Comparison of ENCODE assay signal across 22 mouse cellular contexts in the genomic region with DNA sequence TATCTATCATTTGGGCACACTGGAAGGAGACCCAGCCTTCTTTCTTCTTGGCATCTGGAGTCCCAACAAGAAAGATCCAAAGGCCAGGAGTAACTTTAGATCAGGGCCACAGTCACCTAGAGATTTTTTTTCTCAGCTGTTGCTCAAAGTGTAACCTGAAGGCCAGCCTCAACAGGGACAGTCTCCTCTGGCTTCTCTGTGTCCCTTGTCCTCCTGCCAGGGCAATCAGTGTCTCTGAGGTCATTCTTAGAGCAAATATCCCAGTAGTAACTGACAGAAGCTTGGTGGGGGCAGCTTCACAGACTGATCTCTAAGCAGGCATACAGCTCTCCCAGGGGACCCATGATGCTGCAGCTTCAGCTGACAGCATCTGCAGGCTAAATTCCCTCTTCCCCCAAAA.
DNase-seq lines count a peak whose midpoint lies in the region; ATAC-seq and TF ChIP-seq lines count a peak whose summit lies in the region.
"Had no signal": no experiment of that assay in that cellular context is flagged by ENCODE, and none has a peak within 500 bp of the region (broad histone marks: within the 10 kb centered on the region; RNA-seq: fewer than 3 reads in every experiment).

No protein-coding gene starts in this region.

- TF ChIP-seq CTCF in gastrocnemius, adult 2 months (IDR thresholded peaks at IDR 0.05), result no peak

- H3K4me1 ChIP-seq in midbrain, embryonic 14.5 days (ENCODE audit: control insufficient read depth, insufficient read depth, low read length), result 0 out of 2 replicates have a peak, but pooled peaks cover 3% of the 10 kb centered on the region
- no peaks in the 10 kb centered on the region for H3K4me1 ChIP-seq in midbrain, embryonic 10.5 days

- no peak for ATAC-seq in midbrain, embryonic 14.5 days (ENCODE audit: low FRiP score, low TSS enrichment)
- ATAC-seq: activated CD4-positive, CD25-positive, alpha-beta regulatory T cell, adult 4 months; CD4-positive, CD25-positive, alpha-beta regulatory T cell, adult 4 months; Patski had no signal

- no peaks in the 10 kb centered on the region for H3K27me3 ChIP-seq in midbrain, embryonic 14.5 days (ENCODE audit: control insufficient read depth, insufficient read depth, low read length)
- no peaks in the 10 kb centered on the region for H3K27me3 ChIP-seq in midbrain, embryonic 10.5 days (ENCODE audit: low read depth, poor library complexity, severe bottlenecking)
- H3K27me3 ChIP-seq: CH12.LX, Patski had no signal

- intact Hi-C loops in gastrocnemius, adult 2 months (cut with DNase I), result no loop called here
- intact Hi-C loops in gastrocnemius, postnatal 36 days (cut with DNase I), result no loop called here

- H3K36me3 ChIP-seq in midbrain, embryonic 14.5 days (ENCODE audit: control insufficient read depth, insufficient read depth, low read length), result no peaks in the 10 kb centered on the region
- H3K36me3 ChIP-seq in midbrain, embryonic 10.5 days, result no peaks in the 10 kb centered on the region
- H3K36me3 ChIP-seq: G1E had no signal

- no peak overlapping the region for H3K27ac ChIP-seq in gastrocnemius, adult 2 months
- no peak overlapping the region for H3K27ac ChIP-seq in midbrain, embryonic 14.5 days (replicated peaks; ENCODE audit: low read depth, low read length)
- H3K27ac ChIP-seq in midbrain, embryonic 10.5 days (replicated peaks), result no peak overlapping the region

- no peak overlapping the region for H3K4me2 ChIP-seq in midbrain, embryonic 14.5 days (ENCODE audit: low read length)

- peak; percentile 51 for DNase-seq in gastrocnemius, adult 2 months
- DNase-seq in gastrocnemius, postnatal 36 days, result no peak
- peak; percentile 64 for DNase-seq in heart, adult 11 months
- DNase-seq in heart, adult 18-20 months, result no peak
- peak; percentile 35 for DNase-seq in midbrain, embryonic 14.5 days
- DNase-seq in midbrain, embryonic 10.5 days (ENCODE audit: low spot score), result no peak
- peak; percentile 46 for DNase-seq in skeletal muscle tissue, adult 2 months (ENCODE audit: low read depth, low spot score)
- DNase-seq in urinary bladder, postnatal 36 days (ENCODE audit: low spot score in 2 of 2), result no peak
- DNase-seq: adrenal gland, adult 2 months; adrenal gland, adult 8-10 months; adrenal gland, postnatal 10 days; adrenal gland, postnatal 14 days; adrenal gland, postnatal 25 days; adrenal gland, postnatal 36 days; B cell, adult 2 months; cerebellum, adult 11 months; cerebellum, adult 11-12 months had no signal

- H3K4me3 ChIP-seq in gastrocnemius, adult 2 months, result no peak overlapping the region
- no peak overlapping the region for H3K4me3 ChIP-seq in midbrain, embryonic 14.5 days (replicated peaks; ENCODE audit: low read depth, low read length)
- no peak overlapping the region for H3K4me3 ChIP-seq in midbrain, embryonic 10.5 days

- H3K9ac ChIP-seq in midbrain, embryonic 14.5 days (replicated peaks; ENCODE audit: low read length), result no peak overlapping the region

- H3K9me3 ChIP-seq in midbrain, embryonic 14.5 days (ENCODE audit: control insufficient read depth, low read length), result no peaks in the 10 kb centered on the region
- peaks cover 6% of the 10 kb centered on the region for H3K9me3 ChIP-seq in midbrain, embryonic 10.5 days (replicated peaks)

Comparison
In these comparisons a context has a peak if more than half of its experiments do, and no peak if none do; other contexts are left out.
1. DNase-seq: peak in gastrocnemius, adult 2 months (single experiment), heart, adult 11 months (single experiment), midbrain, embryonic 14.5 days (single experiment) and skeletal muscle tissue, adult 2 months (single experiment); none in gastrocnemius, postnatal 36 days (0 of 2), heart, adult 18-20 months (0 of 2), midbrain, embryonic 10.5 days (single experiment) and urinary bladder, postnatal 36 days (0 of 2).